Mouse (Mus musculus) heart, embryonic 16.5 days (tissue): ENCODE data around the gene Gm10486. TPM values are rescaled to one million over a fixed set of nuclear protein-coding genes. Genes with fewer than 3 reads are reported as not detected.
"Not testable (repeated sequence)": the region's sequence is repeated elsewhere in the genome, so short reads cannot be mapped to it uniquely, and the experiment has no call there.

ENCODE experiments used
- ATAC-seq: fragments of 200-750 bp; cut with Nextera tagmentation; replicated peaks from 2 replicates; pipeline ENCODE4 v1.8.0; 2017; ENCODE audit warnings: moderate number of reproducible peaks; ENCODE audit not compliant: insufficient read depth, low FRiP score; ENCODE audit errors: extremely low read depth
- H3K27ac ChIP-seq: fragments of 300-500 bp; sonication (generic); 2 replicates; pipeline ENCODE4 v1.5.1; 2014; ENCODE audit warnings: mild to moderate bottlenecking, low read length, control low read depth, moderate library complexity
- H3K27me3 ChIP-seq: fragments of 300-500 bp; sonication (generic); 2 replicates; pipeline ENCODE4 v1.6.1; 2014; ENCODE audit warnings: low read length, mixed read lengths; ENCODE audit not compliant: control insufficient read depth, insufficient read depth
- H3K36me3 ChIP-seq: fragments of 300-500 bp; sonication (generic); 2 replicates; pipeline ENCODE4 v1.6.1; 2014; ENCODE audit not compliant: control insufficient read depth, insufficient read depth
- H3K4me1 ChIP-seq: fragments of 300-500 bp; sonication (generic); 2 replicates; pipeline ENCODE4 v1.6.1; 2014; ENCODE audit warnings: low read length, mixed read lengths; ENCODE audit not compliant: control insufficient read depth, insufficient read depth
- H3K4me2 ChIP-seq: fragments of 300-500 bp; sonication (generic); 2 replicates; pipeline ENCODE4 v1.6.1; 2014; ENCODE audit warnings: low read depth, mild to moderate bottlenecking, control low read depth, low read length
- H3K4me3 ChIP-seq: fragments of 300-500 bp; sonication (generic); 2 replicates; pipeline ENCODE4 v1.5.1; 2014; ENCODE audit warnings: mild to moderate bottlenecking, control low read depth, low read length
- H3K9ac ChIP-seq: fragments of 300-500 bp; sonication (generic); 2 replicates; pipeline ENCODE4 v1.6.1; 2014; ENCODE audit warnings: low read length, control low read depth
- H3K9me3 ChIP-seq: fragments of 300-500 bp; sonication (generic); replicated peaks from 2 replicates; pipeline ENCODE4 v1.6.1; 2016; ENCODE audit warnings: low read length; ENCODE audit not compliant: control insufficient read depth
- WGBS: fragments of 180-500 bp; shearing (Covaris S2); extraction: QIAGEN DNeasy Blood & Tissue Kit; methylation state at CpG from one replicate; pipeline ENCODE4 v1.1.7; 2014; 5-methylcytosine and 5-hydroxymethylcytosine counted together
- polyA plus RNA-seq: library from polyadenylated mRNA; unstranded; fragments of >200 nt; fragmentation: Nextera tagmentation; extraction: Ambion mirVana; gene quantifications from 2 replicates; pipeline ENCODE4 v1.2.1, GENCODE M21; 2015

Gene Gm10486
- polyA plus RNA-seq, result not detected in 2 replicates

DNA sequence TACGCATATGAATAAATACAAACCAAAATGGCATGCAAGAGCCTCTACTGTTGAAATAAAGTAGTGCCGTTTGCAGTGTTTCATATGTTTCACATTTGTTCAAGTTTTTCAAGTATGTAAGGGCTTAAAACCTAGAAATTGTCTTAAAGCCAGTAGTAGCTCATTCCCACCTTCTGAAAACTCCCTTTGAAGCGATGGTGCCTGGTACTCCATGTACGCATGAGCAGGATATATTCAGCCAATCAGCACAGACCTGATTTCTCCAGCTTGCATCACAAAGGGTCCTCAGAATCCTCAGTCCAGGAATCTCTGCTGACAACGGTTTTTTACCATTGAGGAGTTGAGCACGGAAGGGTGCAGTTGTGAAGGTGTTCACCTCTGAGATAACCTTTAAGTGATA is at the start of gene Gm10486:
Gene Gm10486, plus strand, starts transcription at position 301 of the 400 bp plus-strand sequence.
- not testable (repeated sequence) for H3K36me3 ChIP-seq, H3K9me3 ChIP-seq, H3K27me3 ChIP-seq, H3K4me1 ChIP-seq, H3K4me3 ChIP-seq, H3K9ac ChIP-seq, H3K27ac ChIP-seq, H3K4me2 ChIP-seq, ATAC-seq
- WGBS, result no CpG with 5 or more reads among the region's 6 CpGs
